Mouse (Mus musculus) forebrain, embryonic 14.5 days (tissue): ENCODE measurements around the gene Iqcd. TPM values are rescaled to one million over a fixed set of nuclear protein-coding genes. Genes with fewer than 3 reads are reported as not detected.

Experiments used
- ATAC-seq: fragments of 200-750 bp; cut with Nextera tagmentation; 2 replicates; pipeline ENCODE4 v1.8.0; 2017; ENCODE audit warnings: mild to moderate bottlenecking, moderate library complexity
- DNase-seq: peaks from one replicate; pipeline ENCODE4 v3.0.0-alpha.2; 2015; ENCODE audit warnings: low spot score
- H3K27ac ChIP-seq: fragments of 300-500 bp; sonication (generic); 2 replicates; pipeline ENCODE4 v1.5.1; 2014; ENCODE audit warnings: low read depth, mild to moderate bottlenecking, control low read depth, low read length, moderate library complexity
- H3K27me3 ChIP-seq: fragments of 300-500 bp; sonication (generic); replicated peaks from 2 replicates; pipeline ENCODE4 v1.6.1; 2014; ENCODE audit warnings: low read length, control low read depth, mixed read lengths; ENCODE audit not compliant: control insufficient read depth, insufficient read depth
- H3K36me3 ChIP-seq: fragments of 300-500 bp; sonication (generic); 2 replicates; pipeline ENCODE4 v1.6.1; 2014; ENCODE audit warnings: low read length, control low read depth; ENCODE audit not compliant: control insufficient read depth, insufficient read depth
- H3K4me1 ChIP-seq: fragments of 300-500 bp; sonication (generic); 2 replicates; pipeline ENCODE4 v1.6.1; 2014; ENCODE audit warnings: antibody characterized with exemption, low read length, control low read depth; ENCODE audit not compliant: control insufficient read depth, insufficient read depth
- H3K4me2 ChIP-seq: fragments of 300-500 bp; sonication (generic); 2 replicates; pipeline ENCODE4 v1.6.1; 2014; ENCODE audit warnings: mild to moderate bottlenecking, control low read depth, low read length
- H3K4me3 ChIP-seq: fragments of 300-500 bp; sonication (generic); 2 replicates; pipeline ENCODE4 v1.5.1; 2014; ENCODE audit warnings: low read depth, low read length, control low read depth
- H3K9ac ChIP-seq: fragments of 300-500 bp; sonication (generic); 2 replicates; pipeline ENCODE4 v1.6.1; 2014; ENCODE audit warnings: mild to moderate bottlenecking, low read length, control low read depth, moderate library complexity
- H3K9me3 ChIP-seq: fragments of 300-500 bp; sonication (generic); replicated peaks from 2 replicates; pipeline ENCODE4 v1.6.1; 2016; ENCODE audit warnings: low read length, control low read depth, mixed read lengths; ENCODE audit not compliant: control insufficient read depth
- WGBS: fragments of 180-500 bp; shearing (Covaris S2); extraction: QIAGEN DNeasy Blood & Tissue Kit; methylation state at CpG from one replicate; pipeline ENCODE4 v1.1.7; 2014; 5-methylcytosine and 5-hydroxymethylcytosine counted together
- polyA plus RNA-seq: library from polyadenylated mRNA; unstranded; fragments of >200 nt; fragmentation: Nextera tagmentation; extraction: Ambion mirVana; gene quantifications from 2 replicates; pipeline ENCODE4 v1.2.1, GENCODE M21; 2014

Gene Iqcd
- polyA plus RNA-seq, 1 experiment from 2014 or later: 2.0 TPM

DNA sequence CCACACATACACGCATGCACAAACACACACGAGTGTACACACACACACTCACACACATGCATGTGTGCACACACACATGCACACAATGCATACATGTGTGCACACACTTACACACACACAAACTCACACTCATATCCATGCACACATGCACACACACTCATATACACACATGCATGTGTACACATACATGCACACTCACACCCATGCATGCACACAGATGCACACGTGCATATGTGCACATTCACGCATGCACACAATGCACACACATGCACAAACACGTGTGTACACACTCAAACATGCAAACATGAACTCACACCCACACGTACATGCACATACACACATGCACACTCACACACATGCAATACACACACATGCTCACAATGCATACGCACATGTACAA, 51.3 kb downstream of the Iqcd start:
- no peaks in the 10 kb centered on the region for H3K27me3 ChIP-seq
- H3K9ac ChIP-seq: no peak overlapping the region
- WGBS: 91% methylated on average over 7 of the region's 7 CpGs
- no peaks in the 10 kb centered on the region for H3K9me3 ChIP-seq
- no peak overlapping the region for H3K27ac ChIP-seq
- H3K4me1 ChIP-seq: peaks cover 3% of the 10 kb centered on the region; the same call in 1 of the 2 replicates
- no peak overlapping the region for H3K4me2 ChIP-seq
- ATAC-seq (no peak), DNase-seq (no peak)
- H3K4me3 ChIP-seq: no peak overlapping the region
- no peaks in the 10 kb centered on the region for H3K36me3 ChIP-seq

DNA sequence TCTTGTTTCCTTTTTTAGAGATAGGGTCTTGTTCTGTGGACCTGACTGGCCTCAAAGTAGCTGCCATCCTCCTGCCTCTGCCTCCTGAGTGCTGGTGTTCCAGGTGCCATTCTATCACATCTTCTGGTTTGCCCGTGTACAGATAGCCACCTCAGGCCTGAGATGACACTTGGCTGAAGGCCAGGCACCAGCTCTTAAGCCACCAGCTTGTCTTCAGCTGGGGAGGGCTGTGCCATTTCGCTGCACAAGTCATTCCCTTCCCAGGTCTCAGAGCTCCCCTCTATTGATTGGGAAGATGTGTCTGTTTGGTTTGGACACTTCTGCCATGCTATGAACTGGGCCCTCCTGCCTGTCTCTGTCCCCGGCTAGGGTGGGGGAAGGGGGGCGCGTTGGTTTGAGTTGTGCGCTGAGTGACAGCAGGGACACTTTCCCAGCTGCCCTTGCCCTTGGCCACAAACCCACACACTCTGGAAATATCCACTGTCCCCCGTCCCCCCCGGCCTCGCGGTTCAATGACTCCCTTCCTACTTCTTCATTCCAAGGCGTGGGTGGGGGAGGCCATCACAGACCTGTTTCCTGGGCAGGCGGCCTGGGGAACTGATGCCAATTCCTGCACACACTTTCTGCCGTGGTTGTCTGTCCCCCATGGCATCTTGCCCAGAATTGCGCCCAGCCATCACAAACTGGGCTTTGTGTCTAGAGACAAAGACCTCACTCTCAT, 54.7 kb downstream of the Iqcd start:
- no peak overlapping the region for H3K27ac ChIP-seq
- no peak overlapping the region for H3K4me3 ChIP-seq
- DNase-seq (no peak), ATAC-seq (no peak)
- WGBS: 70% methylated on average over 14 of the region's 14 CpGs
- H3K27me3 ChIP-seq: 0 out of 2 replicates have a peak, but pooled peaks cover 4% of the 10 kb centered on the region
- H3K4me2 ChIP-seq: no peak overlapping the region
- no peaks in the 10 kb centered on the region for H3K9me3 ChIP-seq
- H3K4me1 ChIP-seq: peaks cover 6% of the 10 kb centered on the region; the same call in 1 of the 2 replicates
- no peak overlapping the region for H3K9ac ChIP-seq
- no peaks in the 10 kb centered on the region for H3K36me3 ChIP-seq

DNA sequence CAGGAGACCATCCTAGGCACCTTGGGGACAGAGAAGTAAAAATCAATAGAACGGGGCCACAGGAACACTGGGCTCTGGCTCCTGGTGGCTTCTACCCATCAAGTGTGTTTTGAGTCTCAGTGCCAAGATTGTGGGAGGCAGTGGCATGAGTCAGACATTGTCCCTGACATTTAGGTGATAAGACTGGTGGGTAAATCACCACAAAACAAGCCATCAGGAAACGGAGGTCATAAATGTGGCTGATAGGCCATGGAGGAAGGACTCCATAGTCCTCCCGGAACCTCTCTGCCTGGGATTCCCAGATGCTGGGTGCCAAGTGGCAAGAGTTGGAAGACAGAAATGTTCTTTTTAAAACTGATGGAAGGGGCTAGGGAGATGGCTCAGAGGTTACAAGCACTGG, 55.4 kb downstream of the Iqcd start:
- no peaks in the 10 kb centered on the region for H3K36me3 ChIP-seq
- peaks cover 9% of the 10 kb centered on the region for H3K27me3 ChIP-seq
- WGBS: 88% methylated on average over 3 of the region's 3 CpGs
- no peak for ATAC-seq
- no peak overlapping the region for H3K9ac ChIP-seq
- peaks cover 12% of the 10 kb centered on the region; the same call in 1 of the 2 replicates for H3K4me1 ChIP-seq
- no peak overlapping the region for H3K4me2 ChIP-seq
- H3K27ac ChIP-seq: no peak overlapping the region
- DNase-seq: no peak
- H3K4me3 ChIP-seq: no peak overlapping the region
- H3K9me3 ChIP-seq: no peaks in the 10 kb centered on the region

DNA sequence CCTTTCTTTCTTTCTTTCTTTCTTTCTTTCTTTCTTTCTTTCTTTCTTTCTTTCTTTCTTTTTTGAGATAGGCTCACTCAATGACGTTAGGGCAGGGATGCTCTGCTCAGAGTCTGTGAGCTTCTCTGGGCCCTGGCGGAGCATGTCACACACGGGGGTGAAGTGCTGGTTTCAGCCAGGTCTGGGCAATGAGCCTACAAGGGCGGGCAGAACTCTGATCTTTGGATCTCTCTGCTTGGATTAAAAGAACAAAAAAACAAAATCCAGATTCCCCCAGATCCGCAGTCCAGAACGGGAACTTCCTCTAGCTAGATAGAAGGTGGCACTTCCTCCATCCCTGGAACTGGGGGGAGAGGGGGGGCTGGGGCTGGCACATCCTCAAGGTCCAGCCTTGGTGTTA, 57.0 kb downstream of the Iqcd start:
- H3K36me3 ChIP-seq: no peaks in the 10 kb centered on the region
- ATAC-seq: no peak
- H3K9ac ChIP-seq: no peak overlapping the region
- H3K4me3 ChIP-seq: no peak overlapping the region
- H3K27ac ChIP-seq: no peak overlapping the region
- no peak for DNase-seq
- peaks cover 19% of the 10 kb centered on the region for H3K27me3 ChIP-seq
- peaks cover 13% of the 10 kb centered on the region; the same call in 1 of the 2 replicates for H3K4me1 ChIP-seq
- 49% methylated on average over 6 of the region's 6 CpGs for WGBS
- no peaks in the 10 kb centered on the region for H3K9me3 ChIP-seq
- H3K4me2 ChIP-seq: no peak overlapping the region

DNA sequence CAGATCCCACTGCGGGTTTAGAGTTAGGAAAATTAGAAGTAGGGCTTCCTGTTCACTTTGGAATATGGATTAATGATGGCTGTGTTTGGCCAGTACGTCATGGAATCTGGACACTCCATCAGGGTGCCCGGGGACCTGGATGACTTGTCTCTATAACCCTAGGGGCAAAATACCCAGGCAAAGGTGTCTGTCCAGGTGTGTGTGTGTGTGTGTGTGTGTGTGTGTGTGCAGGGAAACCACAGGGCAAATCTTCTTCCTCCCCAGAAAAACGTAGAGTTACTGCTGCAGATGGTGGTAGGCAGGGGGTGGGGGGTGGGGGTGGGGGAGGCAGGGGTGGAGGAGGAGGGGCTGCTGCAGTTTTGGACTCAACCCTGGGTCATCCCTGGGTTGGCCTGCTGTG, 58.5 kb downstream of the Iqcd start:
- Histone ChIP-seq H3K27me3 (peaks cover 19% of the 10 kb centered on the region), H3K36me3 (no peaks in the 10 kb centered on the region), H3K4me1 (peaks cover 13% of the 10 kb centered on the region; the same call in 1 of the 2 replicates), H3K9ac (no peak overlapping the region), H3K9me3 (no peaks in the 10 kb centered on the region), H3K4me3 (no peak overlapping the region), H3K27ac (no peak overlapping the region), H3K4me2 (no peak overlapping the region)
- DNase-seq (no peak), ATAC-seq (no peak)
- WGBS: 71% methylated on average over 4 of the region's 4 CpGs

DNA sequence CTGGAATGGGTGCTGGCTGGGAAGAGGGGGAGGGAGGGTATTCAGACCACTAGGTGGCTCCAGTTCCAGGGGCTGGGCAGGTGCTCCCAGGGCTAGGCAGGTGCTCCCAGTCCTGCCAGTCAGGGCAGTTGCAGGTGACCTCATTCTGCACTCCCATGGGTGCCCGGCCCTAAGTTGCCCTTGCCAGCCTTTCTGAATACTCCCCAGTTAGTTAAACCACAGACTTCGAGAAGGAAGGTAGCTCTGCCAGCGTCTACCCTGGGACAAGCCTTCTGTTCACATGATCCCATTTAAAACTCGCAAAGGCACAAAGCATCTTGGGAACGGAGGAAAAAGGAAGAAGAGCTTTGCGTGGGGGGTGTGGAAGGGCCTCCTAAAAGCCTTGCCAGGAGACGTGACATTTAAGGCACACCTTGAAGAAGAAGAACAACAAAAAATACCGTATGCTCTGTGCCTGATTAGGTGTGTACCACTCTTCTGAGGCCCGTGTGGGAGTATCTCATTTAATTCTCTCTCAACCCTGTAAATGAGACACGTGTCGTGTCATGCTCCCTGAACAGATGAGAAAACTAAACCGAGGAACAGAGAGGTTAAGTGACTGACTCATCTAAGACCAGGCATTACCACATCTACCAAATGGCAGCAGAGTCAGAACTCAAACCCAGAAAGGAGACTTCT, 59.1 kb downstream of the Iqcd start:
- Histone ChIP-seq H3K4me2 (no peak overlapping the region), H3K9ac (no peak overlapping the region), H3K27me3 (peaks cover 19% of the 10 kb centered on the region)

DNA sequence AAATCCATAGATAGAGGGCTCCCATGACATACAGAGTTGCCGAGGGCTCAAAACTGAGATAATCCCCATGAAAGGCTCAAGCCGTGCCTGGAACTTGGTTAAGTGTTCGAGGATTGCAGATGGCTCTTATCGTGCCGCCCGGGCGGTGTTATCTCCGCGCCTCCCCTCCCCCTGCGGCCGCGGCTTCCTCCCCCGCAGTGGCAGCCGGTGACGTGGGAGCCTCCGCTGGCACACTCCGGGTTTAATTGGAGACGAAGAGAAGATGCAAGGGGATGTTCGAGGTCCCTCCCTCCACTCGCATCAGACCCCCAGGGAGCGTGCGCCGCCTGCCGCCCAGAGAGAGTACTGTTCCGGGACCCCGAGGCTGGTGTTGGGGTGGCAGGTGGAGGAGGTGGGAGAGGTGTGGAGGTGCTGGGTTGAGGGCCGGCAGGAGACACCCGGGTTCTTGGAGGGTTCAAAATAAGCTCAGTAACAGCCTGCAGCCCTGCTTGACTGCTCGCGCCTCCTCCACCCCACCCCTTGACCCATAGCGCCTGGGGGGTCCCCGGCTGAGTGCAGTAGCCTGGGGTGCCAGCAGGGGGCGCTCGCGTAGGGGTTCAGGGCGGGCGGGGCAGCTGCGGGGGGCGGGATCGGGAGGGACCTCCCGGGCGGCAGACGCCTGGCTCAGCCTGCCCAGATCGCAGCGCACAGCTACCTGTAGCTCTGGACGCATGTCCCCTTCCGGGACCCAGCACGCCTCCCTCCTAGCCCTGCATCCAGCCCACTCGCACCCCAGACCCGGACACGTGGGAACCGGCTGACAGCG, 60.0 kb downstream of the Iqcd start, which contains the start of gene Rasal1:
TSS of gene Rasal1 (plus strand) at position 244 of the 805 bp plus-strand sequence.
- ATAC-seq (peak; percentile 50), DNase-seq (peak; percentile 48)
- peaks cover 19% of the 10 kb centered on the region for H3K27me3 ChIP-seq
- peaks cover 13% of the 10 kb centered on the region; the same call in 1 of the 2 replicates for H3K4me1 ChIP-seq
- no peaks in the 10 kb centered on the region for H3K36me3 ChIP-seq
- no peaks in the 10 kb centered on the region for H3K9me3 ChIP-seq
- no peak within 1 kb of the TSS for H3K9ac ChIP-seq
- H3K27ac ChIP-seq: no peak within 1 kb of the TSS
- WGBS: 2% methylated on average over 39 of the region's 53 CpGs
- peak within 1 kb of the TSS; percentile 18 for H3K4me3 ChIP-seq
- peak within 1 kb of the TSS; percentile 42 for H3K4me2 ChIP-seq

More for the DNA sequence above, 59.1 kb downstream of the Iqcd start:
- Histone ChIP-seq H3K9me3 (no peaks in the 10 kb centered on the region), H3K4me1 (peaks cover 13% of the 10 kb centered on the region; the same call in 1 of the 2 replicates), H3K4me3 (no peak overlapping the region), H3K36me3 (no peaks in the 10 kb centered on the region), H3K27ac (no peak overlapping the region)
- ATAC-seq: no peak
- DNase-seq: no peak
- WGBS: 36% methylated on average over 12 of the region's 12 CpGs

DNA sequence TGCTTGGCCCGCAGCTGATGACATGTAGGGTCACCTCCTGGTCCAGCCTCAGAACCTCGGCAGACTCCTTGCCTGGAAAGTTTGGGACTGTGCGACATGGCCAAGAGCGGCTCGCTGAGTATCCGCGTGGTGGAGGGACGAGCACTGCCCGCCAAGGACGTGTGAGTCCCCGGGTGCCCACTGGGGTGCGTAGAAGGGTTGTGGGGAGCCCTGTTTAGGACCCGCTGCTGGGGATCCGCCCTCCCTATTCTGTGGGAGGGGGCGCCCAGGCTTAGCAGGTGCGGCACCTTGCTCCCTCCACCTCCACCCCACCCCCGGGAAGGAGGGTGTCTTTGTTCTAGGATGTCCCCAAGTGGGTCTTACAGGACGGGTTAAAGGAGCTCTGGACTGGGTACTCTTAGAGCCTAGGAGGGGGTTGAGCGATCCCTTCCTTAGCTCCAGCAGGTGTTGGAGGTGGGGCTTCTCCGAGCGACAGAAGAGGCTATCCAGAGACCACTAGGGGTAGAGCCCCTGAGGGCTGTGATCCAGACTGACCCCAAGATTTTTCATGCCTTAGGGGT, 60.6 kb downstream of the Iqcd start:
- no peaks in the 10 kb centered on the region for H3K9me3 ChIP-seq
- H3K4me2 ChIP-seq: peak overlapping the region; percentile 42
- ATAC-seq: no peak; the same call in 1 of the 2 replicates
- H3K9ac ChIP-seq: no peak overlapping the region
- H3K27me3 ChIP-seq: peaks cover 19% of the 10 kb centered on the region
- no peak for DNase-seq
- WGBS: 2% methylated on average over 20 of the region's 21 CpGs
- no peak overlapping the region for H3K27ac ChIP-seq
- H3K4me3 ChIP-seq: peak overlapping the region; percentile 18; the same call in 1 of the 2 replicates
- peaks cover 10% of the 10 kb centered on the region; the same call in 1 of the 2 replicates for H3K4me1 ChIP-seq
- no peaks in the 10 kb centered on the region for H3K36me3 ChIP-seq
